Mouse (Mus musculus) liver, embryonic 11.5 days (tissue): ENCODE data around the gene Dscaml1. TPM values are rescaled to one million over a fixed set of nuclear protein-coding genes. Genes with fewer than 3 reads are reported as not detected.

Experiments used
- ATAC-seq: fragments of 200-750 bp; cut with Nextera tagmentation; replicated peaks from 2 replicates; pipeline ENCODE4 v1.8.0; 2017; ENCODE audit warnings: moderate number of reproducible peaks, mild to moderate bottlenecking, moderate TSS enrichment, moderate library complexity; ENCODE audit not compliant: low FRiP score
- DNase-seq: peaks from one replicate; pipeline ENCODE4 v3.0.0-alpha.2; 2017; ENCODE audit warnings: low spot score
- H3K27ac ChIP-seq: fragments of 300-500 bp; sonication (generic); 2 replicates; pipeline ENCODE4 v1.5.1; 2014; ENCODE audit warnings: mild to moderate bottlenecking, low read depth, low read length, control low read depth
- H3K27me3 ChIP-seq: fragments of 300-500 bp; sonication (generic); replicated peaks from 2 replicates; pipeline ENCODE4 v1.6.1; 2014; ENCODE audit warnings: low read length, mixed read lengths; ENCODE audit not compliant: control insufficient read depth, insufficient read depth
- H3K36me3 ChIP-seq: fragments of 300-500 bp; sonication (generic); 2 replicates; pipeline ENCODE4 v1.6.1; 2014; ENCODE audit warnings: mild to moderate bottlenecking, low read length, moderate library complexity, mixed read lengths; ENCODE audit not compliant: control insufficient read depth, insufficient read depth
- H3K4me1 ChIP-seq: fragments of 300-500 bp; sonication (generic); replicated peaks from 2 replicates; pipeline ENCODE4 v1.6.1; 2014; ENCODE audit warnings: low read length, mixed read lengths; ENCODE audit not compliant: control insufficient read depth, insufficient read depth
- H3K4me2 ChIP-seq: fragments of 300-500 bp; sonication (generic); 2 replicates; pipeline ENCODE4 v1.6.1; 2014; ENCODE audit warnings: mild to moderate bottlenecking, control low read depth, moderate library complexity
- H3K4me3 ChIP-seq: fragments of 300-500 bp; sonication (generic); 2 replicates; pipeline ENCODE4 v1.5.1; 2014; ENCODE audit warnings: low read depth, low read length, control low read depth
- H3K9ac ChIP-seq: fragments of 300-500 bp; sonication (generic); 2 replicates; pipeline ENCODE4 v1.6.1; 2014; ENCODE audit warnings: low read depth, low read length, control low read depth
- H3K9me3 ChIP-seq: fragments of 300-500 bp; sonication (generic); 2 replicates; pipeline ENCODE4 v1.6.1; 2016; ENCODE audit warnings: low read length, inconsistent platforms, mixed read lengths; ENCODE audit not compliant: control insufficient read depth
- WGBS: fragments of 180-500 bp; shearing (Covaris S2); extraction: QIAGEN DNeasy Blood & Tissue Kit; methylation state at CpG from one replicate; pipeline ENCODE4 v1.1.7; 2014; 5-methylcytosine and 5-hydroxymethylcytosine counted together
- polyA plus RNA-seq: library from polyadenylated mRNA; unstranded; fragments of >200 nt; fragmentation: Nextera tagmentation; extraction: Ambion mirVana; gene quantifications from 2 replicates; pipeline ENCODE4 v1.2.1, GENCODE M21; 2014

Gene Dscaml1
- polyA plus RNA-seq, 1 experiment from 2014 or later, result 0.27 TPM

DNA sequence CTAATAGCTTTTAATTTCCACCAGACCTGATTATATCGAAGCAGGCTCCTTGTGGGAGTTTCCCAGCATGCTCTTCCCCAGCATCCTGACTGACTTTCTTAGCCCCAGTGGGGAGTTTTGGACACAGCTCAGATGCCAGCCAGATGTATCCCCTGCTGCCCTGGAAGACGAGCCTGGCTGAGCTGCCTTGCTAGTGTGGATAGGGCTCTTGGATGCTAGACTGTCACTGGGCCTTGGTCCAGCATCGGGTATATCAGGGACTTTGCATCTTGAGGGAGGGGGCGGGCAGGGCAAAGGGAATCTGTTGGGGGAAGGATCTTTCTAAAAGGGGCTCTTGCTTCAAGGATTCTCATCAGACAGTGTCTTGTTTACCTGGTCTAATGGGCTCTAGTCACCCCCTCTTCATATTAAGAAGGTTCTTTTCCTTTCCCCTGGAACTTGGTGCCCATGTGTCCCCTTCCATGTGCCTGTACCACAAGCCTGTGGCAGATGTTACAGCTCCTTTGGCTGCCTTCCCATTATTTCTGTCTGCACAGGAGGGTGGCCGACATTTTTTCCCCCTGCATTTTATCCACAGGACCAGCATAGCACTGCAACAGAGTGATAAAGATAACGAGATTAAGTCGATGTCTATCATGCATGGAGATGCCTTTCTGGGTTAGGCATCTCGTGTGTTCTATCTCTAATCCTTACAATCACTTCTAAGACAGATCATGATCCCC lies 28.6 kb downstream of the Dscaml1 start:
- no peak overlapping the region for H3K4me3 ChIP-seq
- no peaks in the 10 kb centered on the region for H3K36me3 ChIP-seq
- ATAC-seq (no peak), DNase-seq (no peak)
- H3K27ac ChIP-seq, result no peak overlapping the region
- WGBS, result 65% methylated on average over 8 of the region's 8 CpGs
- H3K4me2 ChIP-seq, result no peak overlapping the region
- no peak overlapping the region for H3K9ac ChIP-seq
- H3K9me3 ChIP-seq, result no peaks in the 10 kb centered on the region
- H3K4me1 ChIP-seq, result no peaks in the 10 kb centered on the region
- H3K27me3 ChIP-seq, result no peaks in the 10 kb centered on the region

DNA sequence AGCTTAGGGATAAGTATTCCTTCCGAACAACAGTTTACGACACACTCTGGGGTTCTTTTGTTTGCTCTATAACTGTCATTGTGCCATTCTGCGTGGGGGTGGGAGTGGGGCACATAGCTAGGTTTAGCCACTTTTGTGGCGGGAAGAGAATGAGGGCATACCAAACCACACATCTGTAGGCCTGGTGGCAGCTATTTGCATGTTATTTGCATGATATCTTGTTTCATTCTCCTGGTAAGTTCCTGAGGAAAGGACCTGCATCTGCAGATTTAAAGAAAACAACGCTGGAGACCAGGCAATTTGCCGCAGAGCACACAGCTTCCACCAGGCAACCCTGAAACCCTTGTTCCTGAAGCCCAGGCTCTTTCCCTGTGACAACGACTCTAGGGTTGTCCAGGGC lies 30.8 kb downstream of the Dscaml1 start:
- H3K36me3 ChIP-seq, result no peaks in the 10 kb centered on the region
- H3K27ac ChIP-seq, result no peak overlapping the region
- H3K4me1 ChIP-seq, result no peaks in the 10 kb centered on the region
- ATAC-seq (no peak), DNase-seq (no peak)
- no peak overlapping the region for H3K4me2 ChIP-seq
- H3K9ac ChIP-seq, result no peak overlapping the region
- no peaks in the 10 kb centered on the region for H3K27me3 ChIP-seq
- no peaks in the 10 kb centered on the region for H3K9me3 ChIP-seq
- 56% methylated on average over 7 of the region's 7 CpGs for WGBS
- H3K4me3 ChIP-seq, result no peak overlapping the region

DNA sequence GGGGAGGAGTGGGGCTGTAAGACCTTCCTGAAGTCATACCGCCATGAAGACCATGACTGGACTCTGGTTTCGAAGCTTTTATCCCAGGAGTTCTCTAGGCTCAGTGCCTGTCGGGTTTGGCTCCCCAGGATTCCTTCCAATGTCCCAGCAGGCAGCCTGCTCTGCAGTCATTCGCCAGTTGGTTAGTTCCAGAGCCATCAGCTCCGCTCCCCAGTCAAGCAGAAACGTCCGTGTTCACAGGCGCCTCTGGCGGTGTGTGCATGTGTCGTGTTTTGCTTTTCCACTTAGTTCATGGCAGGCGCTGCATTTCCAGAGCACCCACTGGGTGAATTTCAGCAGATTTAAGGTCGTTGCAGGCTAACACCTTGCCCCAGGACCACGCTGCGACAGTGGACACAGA lies 31.9 kb downstream of the Dscaml1 start:
- WGBS, result 63% methylated on average over 14 of the region's 14 CpGs
- ATAC-seq, result no peak
- H3K9me3 ChIP-seq, result no peaks in the 10 kb centered on the region

DNA sequence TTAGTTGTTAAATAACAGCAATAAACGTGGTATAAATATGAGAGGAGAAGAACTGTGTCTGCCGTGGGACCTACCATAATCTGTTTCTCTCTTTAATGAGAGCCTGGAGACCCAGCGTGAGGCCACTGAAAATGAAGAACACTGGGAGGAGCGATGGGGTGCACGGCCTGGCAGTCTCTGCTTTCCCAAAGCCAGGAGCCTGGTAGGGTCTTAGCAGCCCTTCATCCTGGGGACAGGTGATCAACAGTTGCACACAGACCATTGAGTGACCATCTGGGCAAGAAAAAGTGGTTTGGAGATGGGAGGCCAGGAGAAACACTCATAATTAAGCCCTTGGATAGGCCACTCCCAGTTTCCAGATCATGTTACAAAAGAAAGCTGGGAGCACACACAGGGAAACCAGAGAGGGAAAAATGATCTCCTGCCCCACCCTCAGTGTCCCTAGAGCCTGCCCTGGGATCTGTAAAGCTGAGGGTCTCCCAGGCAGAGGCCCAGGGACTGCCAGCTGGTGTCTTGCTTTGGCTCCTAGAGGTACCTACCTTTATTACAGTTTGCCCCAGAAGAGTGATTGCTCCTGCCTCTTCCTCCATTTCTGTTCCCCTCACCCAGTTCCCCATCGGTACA lies 39.1 kb downstream of the Dscaml1 start:
- H3K27me3 ChIP-seq, result no peaks in the 10 kb centered on the region; the same call in 1 of the 2 replicates
- ATAC-seq (no peak), DNase-seq (no peak)
- H3K4me1 ChIP-seq, result no peaks in the 10 kb centered on the region
- H3K9me3 ChIP-seq, result no peaks in the 10 kb centered on the region
- no peak overlapping the region for H3K27ac ChIP-seq
- no peak overlapping the region for H3K4me2 ChIP-seq
- WGBS, result 52% methylated on average over 6 of the region's 6 CpGs
- H3K9ac ChIP-seq, result no peak overlapping the region
- H3K36me3 ChIP-seq, result no peaks in the 10 kb centered on the region
- H3K4me3 ChIP-seq, result no peak overlapping the region

More for the DNA sequence above, 31.9 kb downstream of the Dscaml1 start:
- Histone ChIP-seq H3K9ac (no peak overlapping the region), H3K27me3 (no peaks in the 10 kb centered on the region), H3K4me3 (no peak overlapping the region), H3K27ac (no peak overlapping the region), H3K4me2 (no peak overlapping the region), H3K4me1 (no peaks in the 10 kb centered on the region), H3K36me3 (no peaks in the 10 kb centered on the region)
- no peak for DNase-seq

DNA sequence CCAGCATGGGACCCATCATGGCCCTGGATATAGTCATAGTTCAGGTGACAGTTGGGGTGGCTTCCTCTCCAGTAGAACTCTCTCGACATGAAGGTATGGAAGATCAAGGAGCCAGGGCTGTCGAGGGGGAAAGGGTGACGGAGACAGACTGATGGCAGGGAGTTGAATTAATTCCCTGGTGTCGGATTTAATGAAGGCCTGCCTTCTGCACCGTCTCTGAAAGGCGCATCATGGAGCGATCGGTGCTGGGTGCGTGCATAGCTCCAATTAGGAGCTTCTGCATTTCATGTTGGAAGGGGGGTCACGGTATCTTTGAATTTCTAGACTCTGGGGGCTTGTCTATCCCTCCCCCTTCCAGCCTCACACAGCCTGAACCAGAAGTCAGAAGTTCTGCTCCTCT lies 41.8 kb downstream of the Dscaml1 start:
- H3K36me3 ChIP-seq, result no peaks in the 10 kb centered on the region
- no peaks in the 10 kb centered on the region for H3K9me3 ChIP-seq
- no peak overlapping the region for H3K9ac ChIP-seq
- 82% methylated on average over 10 of the region's 10 CpGs for WGBS
- H3K4me1 ChIP-seq, result no peaks in the 10 kb centered on the region
- H3K4me3 ChIP-seq, result no peak overlapping the region
- no peak overlapping the region for H3K4me2 ChIP-seq
- no peak for DNase-seq
- no peaks in the 10 kb centered on the region; the same call in 1 of the 2 replicates for H3K27me3 ChIP-seq
- no peak overlapping the region for H3K27ac ChIP-seq
- ATAC-seq, result no peak

DNA sequence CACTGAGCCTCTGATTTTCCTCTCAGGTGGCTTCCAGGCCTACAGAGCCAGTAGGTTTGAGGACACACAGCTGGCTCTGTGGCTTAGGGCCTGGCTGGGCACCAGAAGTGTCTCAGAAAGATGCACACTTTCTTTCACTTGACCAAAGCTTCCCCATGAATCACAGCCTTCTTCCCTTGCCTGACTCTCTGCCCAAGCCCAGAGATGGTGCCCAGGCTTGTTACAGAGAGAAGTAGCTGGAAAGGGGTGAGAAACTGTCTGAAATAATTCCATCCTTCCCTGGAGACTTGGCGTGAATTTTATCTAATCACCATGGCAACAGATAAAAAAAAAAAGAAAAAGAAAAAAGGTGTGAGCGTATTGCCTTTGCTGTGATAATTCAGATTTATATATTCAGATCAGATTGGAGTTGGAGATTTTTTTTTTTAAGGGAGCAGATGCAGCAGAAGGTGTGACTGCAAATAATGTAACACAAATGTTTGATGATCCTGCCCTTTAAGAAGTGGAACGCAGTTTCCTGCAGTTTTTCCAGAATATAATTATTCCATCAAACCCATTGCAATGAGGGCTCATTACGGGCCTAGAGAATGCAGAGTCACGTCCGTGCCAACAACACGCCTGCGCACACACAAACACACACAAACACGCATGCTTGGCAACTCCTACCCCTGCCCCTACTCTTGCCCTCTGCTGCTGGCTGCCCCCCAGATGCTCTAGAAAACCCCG lies 44.5 kb downstream of the Dscaml1 start:
- no peak overlapping the region for H3K9ac ChIP-seq
- no peaks in the 10 kb centered on the region; the same call in 1 of the 2 replicates for H3K27me3 ChIP-seq
- no peak overlapping the region for H3K27ac ChIP-seq
- H3K4me2 ChIP-seq, result no peak overlapping the region
- DNase-seq (no peak), ATAC-seq (no peak)
- WGBS, result 71% methylated on average over 10 of the region's 10 CpGs
- no peaks in the 10 kb centered on the region for H3K36me3 ChIP-seq
- no peaks in the 10 kb centered on the region for H3K4me1 ChIP-seq
- no peak overlapping the region for H3K4me3 ChIP-seq
- H3K9me3 ChIP-seq, result no peaks in the 10 kb centered on the region

DNA sequence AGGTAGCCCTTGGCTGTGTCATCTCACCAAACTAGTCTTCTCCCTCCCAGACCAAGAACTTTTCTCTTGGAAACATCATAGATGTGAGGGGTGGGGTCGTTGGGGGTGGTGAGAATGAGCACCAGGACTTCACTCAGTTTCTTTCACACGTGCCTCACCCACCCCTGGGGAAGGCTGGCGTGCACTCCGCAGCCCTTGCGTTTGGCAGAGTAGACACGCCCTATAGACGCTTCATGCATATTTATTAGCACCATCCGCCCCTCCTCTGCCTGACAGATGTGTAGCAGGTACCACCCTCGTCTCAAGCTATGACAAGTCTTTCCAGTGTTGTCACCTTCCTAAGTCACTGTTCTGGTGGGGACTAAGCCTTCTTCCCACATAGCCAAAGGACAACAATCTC lies 45.3 kb downstream of the Dscaml1 start:
- no peaks in the 10 kb centered on the region for H3K9me3 ChIP-seq
- H3K27ac ChIP-seq, result no peak overlapping the region
- H3K9ac ChIP-seq, result no peak overlapping the region
- H3K4me1 ChIP-seq, result no peaks in the 10 kb centered on the region
- no peak overlapping the region for H3K4me3 ChIP-seq
- ATAC-seq (no peak), DNase-seq (no peak)
- H3K4me2 ChIP-seq, result no peak overlapping the region
- H3K27me3 ChIP-seq, result no peaks in the 10 kb centered on the region; the same call in 1 of the 2 replicates
- H3K36me3 ChIP-seq, result no peaks in the 10 kb centered on the region
- 32% methylated on average over 9 of the region's 9 CpGs for WGBS

DNA sequence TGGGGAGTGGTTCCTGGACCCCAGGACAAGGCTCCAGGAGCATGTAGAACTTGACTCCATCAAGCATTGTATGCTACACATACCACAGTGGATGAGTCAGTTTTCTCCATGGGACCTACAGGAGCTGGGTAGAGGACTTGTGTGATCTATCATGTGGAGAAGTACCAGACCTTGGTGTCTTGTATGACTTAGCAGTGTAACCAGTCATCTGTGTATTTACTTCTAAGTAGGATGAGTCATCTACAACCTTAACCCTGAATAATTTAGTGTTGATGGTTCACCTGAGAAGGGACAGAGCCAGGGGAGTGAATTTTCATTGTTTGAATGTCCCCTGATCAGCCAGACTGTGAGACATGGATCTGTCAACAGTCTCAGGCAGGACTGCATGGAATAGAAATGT lies 48.4 kb downstream of the Dscaml1 start:
- no peaks in the 10 kb centered on the region for H3K27me3 ChIP-seq
- no peak overlapping the region for H3K9ac ChIP-seq
- H3K36me3 ChIP-seq, result no peaks in the 10 kb centered on the region
- no peak overlapping the region for H3K27ac ChIP-seq
- H3K4me3 ChIP-seq, result no peak overlapping the region
- no peak for ATAC-seq
- no peak for DNase-seq
- no peaks in the 10 kb centered on the region for H3K4me1 ChIP-seq
- H3K4me2 ChIP-seq, result no peak overlapping the region
- no peaks in the 10 kb centered on the region for H3K9me3 ChIP-seq
